Mouse (Mus musculus) CH12.LX (cell line): Measurements from ENCODE around the gene Abr. TPM values are rescaled to one million over a fixed set of nuclear protein-coding genes. Genes with fewer than 3 reads are reported as not detected.

Source experiments
- DNase-seq: peaks from one replicate; pipeline ENCODE4 v3.0.0-alpha.2; 2013; ENCODE audit errors: extremely low read depth
- H3K27ac ChIP-seq: 2 replicates; pipeline ENCODE4 v1.5.1; 2012; ENCODE audit warnings: low read depth, mild to moderate bottlenecking, control low read depth, moderate library complexity; ENCODE audit not compliant: insufficient read depth
- H3K27me3 ChIP-seq: replicated peaks from 2 replicates; pipeline ENCODE3; 2012; ENCODE audit warnings: inconsistent platforms
- H3K36me3 ChIP-seq, 2 experiments: replicated peaks in 1 of 2; 2 replicates each; pipeline versions ENCODE3 to v1.6.1; 2012; ENCODE audit warnings: inconsistent platforms in 1 of 2, low read length in 1 of 2, mild to moderate bottlenecking in 1 of 2, mixed read lengths in 1 of 2, moderate library complexity in 1 of 2; ENCODE audit not compliant: control insufficient read depth in 1 of 2, insufficient read depth in 1 of 2
- H3K4me1 ChIP-seq, 2 experiments: 2 replicates each; pipeline ENCODE4 v1.6.1; 2012; ENCODE audit warnings: inconsistent platforms in 1 of 2, moderate library complexity in 1 of 2; ENCODE audit not compliant: insufficient read depth in 2 of 2, control insufficient read depth in 1 of 2
- H3K4me2 ChIP-seq: 2 replicates; pipeline ENCODE4 v1.6.1; 2012; ENCODE audit warnings: low read depth, mild to moderate bottlenecking, control low read depth; ENCODE audit not compliant: poor library complexity, insufficient read depth, severe bottlenecking
- H3K4me3 ChIP-seq, 3 experiments: fragments of 150-350 bp in 1 of 3; sonication (generic) in 1 of 3; replicated peaks in 1 of 3; 2 replicates each; pipeline versions ENCODE3 to v1.5.1; 2011 to 2012; ENCODE audit warnings: low read depth in 2 of 3, low read length in 2 of 3, mild to moderate bottlenecking in 2 of 3, moderate library complexity in 2 of 3, control low read depth in 1 of 3, improper control_type of control experiment in 1 of 3, inconsistent platforms in 1 of 3, mixed read lengths in 1 of 3; ENCODE audit not compliant: poor library complexity in 1 of 3
- H3K79me2 ChIP-seq: replicated peaks from 2 replicates; pipeline ENCODE4 v1.6.1; 2012; ENCODE audit warnings: mild to moderate bottlenecking, moderate library complexity; ENCODE audit not compliant: control insufficient read depth, poor library complexity, insufficient read depth, severe bottlenecking; ENCODE audit errors: extremely low read depth
- H3K9ac ChIP-seq: 2 replicates; pipeline ENCODE4 v1.6.1; 2012; ENCODE audit warnings: low read depth, mild to moderate bottlenecking, control low read depth, moderate library complexity; ENCODE audit not compliant: insufficient read depth
- H3K9me3 ChIP-seq: replicated peaks from 2 replicates; pipeline ENCODE3; 2012; ENCODE audit warnings: low read length, inconsistent platforms, mixed read lengths
- BHLHE40 ChIP-seq: IDR thresholded peaks from 2 replicates; pipeline ENCODE4 v1.6.1; 2011; ENCODE audit warnings: mild to moderate bottlenecking, low read depth, low read length, improper control_type of control experiment
- CHD1 ChIP-seq: IDR thresholded peaks from 2 replicates; pipeline ENCODE4 v1.6.1; 2012; ENCODE audit warnings: low read depth, low read length, improper control_type of control experiment, inconsistent platforms
- CHD2 ChIP-seq: IDR thresholded peaks from 2 replicates; pipeline ENCODE4 v1.6.1; 2011; ENCODE audit warnings: low read length, improper control_type of control experiment
- ELF1 ChIP-seq: IDR thresholded peaks from 2 replicates; pipeline ENCODE4 v1.6.1; 2014; ENCODE audit warnings: low read depth, mild to moderate bottlenecking, inconsistent platforms, low read length, improper control_type of control experiment
- EP300 ChIP-seq: IDR thresholded peaks from 2 replicates; pipeline ENCODE4 v1.6.1; 2011; ENCODE audit warnings: low read length, improper control_type of control experiment
- ETS1 ChIP-seq: conservative IDR thresholded peaks from 2 replicates; pipeline ENCODE4 v1.6.1; 2012; ENCODE audit warnings: low read depth, mild to moderate bottlenecking, inconsistent platforms, low read length, improper control_type of control experiment, moderate library complexity
- GABPA ChIP-seq: IDR thresholded peaks from 2 replicates; pipeline ENCODE4 v1.6.1; 2012; ENCODE audit warnings: low read depth, low read length, improper control_type of control experiment, inconsistent platforms; ENCODE audit not compliant: insufficient replicate concordance
- HCFC1 ChIP-seq: IDR thresholded peaks from 2 replicates; pipeline ENCODE4 v1.6.1; 2012; ENCODE audit warnings: low read depth, mild to moderate bottlenecking, inconsistent platforms, low read length, improper control_type of control experiment
- JUND ChIP-seq: conservative IDR thresholded peaks from 2 replicates; pipeline ENCODE4 v1.6.1; 2011; ENCODE audit warnings: low read depth, low read length, improper control_type of control experiment
- KAT2A ChIP-seq: IDR thresholded peaks from 2 replicates; pipeline ENCODE4 v1.6.1; 2012; ENCODE audit warnings: low read length, improper control_type of control experiment, inconsistent platforms; ENCODE audit not compliant: insufficient replicate concordance
- MAFK ChIP-seq: IDR thresholded peaks from 2 replicates; pipeline ENCODE4 v1.6.1; 2011; ENCODE audit warnings: low read length, improper control_type of control experiment; ENCODE audit not compliant: insufficient replicate concordance
- MAX ChIP-seq: IDR thresholded peaks from 2 replicates; pipeline ENCODE4 v1.6.1; 2011; ENCODE audit warnings: low read length, improper control_type of control experiment
- MAZ ChIP-seq: IDR thresholded peaks from 2 replicates; pipeline ENCODE4 v1.6.1; 2012; ENCODE audit warnings: low read depth, mild to moderate bottlenecking, inconsistent platforms, low read length, improper control_type of control experiment, moderate library complexity
- MEF2A ChIP-seq: IDR thresholded peaks from 2 replicates; pipeline ENCODE4 v1.6.1; 2014; ENCODE audit warnings: low read depth, mild to moderate bottlenecking, inconsistent platforms, low read length, improper control_type of control experiment, borderline replicate concordance
- MXI1 ChIP-seq: IDR thresholded peaks from 2 replicates; pipeline ENCODE4 v1.6.1; 2011; ENCODE audit warnings: mild to moderate bottlenecking, low read depth, low read length, improper control_type of control experiment
- NELFE ChIP-seq: IDR thresholded peaks from 2 replicates; pipeline ENCODE4 v1.6.1; 2011; ENCODE audit warnings: low read depth, low read length, improper control_type of control experiment
- NRF1 ChIP-seq: IDR thresholded peaks from 2 replicates; pipeline ENCODE4 v1.6.1; 2014; ENCODE audit warnings: low read depth, mild to moderate bottlenecking, inconsistent platforms, low read length, improper control_type of control experiment, moderate library complexity
- PAX5 ChIP-seq: IDR thresholded peaks from 2 replicates; pipeline ENCODE4 v1.6.1; 2012; ENCODE audit warnings: low read length, inconsistent platforms, mixed read lengths
- POLR2A ChIP-seq: IDR thresholded peaks from 2 replicates; pipeline ENCODE4 v1.6.1; 2011; ENCODE audit warnings: low read depth, mild to moderate bottlenecking, improper control_type of control experiment, low read length
- POLR2AphosphoS2 ChIP-seq: IDR thresholded peaks from 2 replicates; pipeline ENCODE4 v1.6.1; 2011; ENCODE audit warnings: low read depth, low read length, improper control_type of control experiment
- RAD21 ChIP-seq: IDR thresholded peaks from 2 replicates; pipeline ENCODE4 v1.6.1; 2011; ENCODE audit warnings: low read depth, mild to moderate bottlenecking, low read length, improper control_type of control experiment, moderate library complexity
- RCOR1 ChIP-seq: conservative IDR thresholded peaks from 2 replicates; pipeline ENCODE4 v1.6.1; 2012; ENCODE audit warnings: low read depth, mild to moderate bottlenecking, inconsistent platforms, low read length, improper control_type of control experiment
- SIN3A ChIP-seq: IDR thresholded peaks from 2 replicates; pipeline ENCODE4 v1.6.1; 2012; ENCODE audit warnings: low read length, improper control_type of control experiment, inconsistent platforms
- TBP ChIP-seq: conservative IDR thresholded peaks from 2 replicates; pipeline ENCODE4 v1.6.1; 2011; ENCODE audit warnings: low read depth, low read length, improper control_type of control experiment
- UBTF ChIP-seq: IDR thresholded peaks from 2 replicates; pipeline ENCODE4 v1.6.1; 2012; ENCODE audit warnings: low read depth, mild to moderate bottlenecking, inconsistent platforms, low read length, improper control_type of control experiment, moderate library complexity
- ZC3H11A ChIP-seq: IDR thresholded peaks from 2 replicates; pipeline ENCODE4 v1.6.1; 2012; ENCODE audit warnings: low read depth, mild to moderate bottlenecking, inconsistent platforms, low read length, improper control_type of control experiment
- ZKSCAN1 ChIP-seq: IDR thresholded peaks from 2 replicates; pipeline ENCODE4 v1.6.1; 2012; ENCODE audit warnings: low read depth, inconsistent platforms, low read length, improper control_type of control experiment, borderline replicate concordance
- ZMIZ1 ChIP-seq: IDR thresholded peaks from 2 replicates; pipeline ENCODE4 v1.6.1; 2012; ENCODE audit warnings: low read depth, mild to moderate bottlenecking, inconsistent platforms, low read length, improper control_type of control experiment
- dilution Hi-C: fragments of 300-500 bp; cut with MboI; formaldehyde crosslinking; loops from 2 replicates; pipeline ENCODE4 v1.14.3; 2020; ENCODE audit warnings: low sequenced_read_pairs; ENCODE audit not compliant: extremely low pct_unique_long_range_greater_than_20kb, extremely low pct_ligation_motif_present
- in situ Hi-C: fragments of 300-500 bp; cut with MboI; formaldehyde crosslinking; loops from 3 replicates; pipeline ENCODE4 v1.14.3; 2019; ENCODE audit warnings: low sequenced_read_pairs, low pct_ligation_motif_present, low pct_unique_long_range_greater_than_20kb, mixed read lengths
- polyA plus RNA-seq: library from polyadenylated mRNA; unstranded; fragments of >175 nt; gene quantifications from 2 replicates; pipeline ENCODE4 v1.2.1, GENCODE M21; 2012; ENCODE audit warnings: low read depth; ENCODE audit not compliant: insufficient read length
- total RNA-seq, 2 experiments: library from RNA; depleted of rRNA; stranded (reverse); fragments of 300-350 nt in 1 of 2; fragments of >200 nt in 1 of 2; gene quantifications; 2 replicates each; pipeline ENCODE4 v1.2.3; 2012 to 2014

Gene Abr
- total and polyA plus RNA-seq, 3 experiments: 21.0 to 49.5 (median 37.4) TPM

DNA sequence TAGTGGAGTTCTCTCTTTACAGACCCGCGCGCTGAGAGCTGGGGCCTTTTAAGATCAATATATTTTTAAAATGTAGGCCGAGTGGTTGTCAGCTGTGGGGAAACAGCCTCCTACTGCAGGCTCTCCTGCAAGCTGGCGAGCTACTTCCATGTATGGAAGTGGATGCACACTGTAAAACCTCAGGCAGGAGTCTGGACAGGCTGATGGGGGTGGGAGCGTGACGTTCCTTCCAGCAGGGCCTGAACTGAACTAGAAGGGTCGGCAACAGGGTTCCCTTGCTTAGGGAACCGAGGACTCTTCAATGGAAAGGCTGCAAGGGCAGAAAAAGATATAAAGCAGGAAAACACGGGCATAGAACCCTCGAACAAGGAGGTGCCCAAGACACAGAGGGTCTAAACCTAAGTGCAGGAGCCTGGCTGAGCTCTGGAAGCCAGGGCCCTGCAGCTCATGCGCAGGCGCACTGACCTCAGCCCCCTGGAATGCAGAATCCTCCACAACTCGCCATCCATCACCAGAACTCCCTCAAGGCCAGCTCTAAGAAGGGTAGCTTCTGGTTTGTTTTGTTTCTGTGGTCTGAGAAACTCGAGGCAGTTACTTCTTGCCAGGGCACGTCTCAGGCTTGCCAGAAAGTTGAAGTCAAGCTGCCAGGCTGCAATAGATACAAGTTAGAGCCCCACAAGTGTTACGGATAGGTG is 247.5 kb downstream of the Abr start:
- dilution Hi-C loops: no loop called here

DNA sequence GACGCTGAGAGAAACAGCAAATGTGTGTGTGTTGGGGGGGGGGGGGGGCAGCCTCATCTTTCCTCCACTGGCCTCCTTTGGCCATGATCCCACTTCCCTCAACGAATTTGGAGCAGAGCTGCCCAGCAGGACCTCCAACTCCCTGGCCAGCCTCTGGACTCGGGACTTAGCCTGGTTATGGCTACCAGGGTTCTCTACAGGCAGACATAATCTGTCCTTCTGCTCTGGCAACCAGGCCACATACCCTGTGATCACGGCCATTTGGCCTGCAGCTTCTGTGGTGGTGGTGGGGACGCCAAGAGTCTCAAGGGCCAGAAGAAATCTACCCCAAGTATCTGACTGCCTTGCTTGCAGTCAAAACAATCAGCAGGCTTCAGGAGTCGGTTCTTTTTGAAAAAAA is 249.6 kb downstream of the Abr start:
- in situ Hi-C loops: no loop called here

More for the DNA sequence above, 247.5 kb downstream of the Abr start:
- Histone ChIP-seq H3K27ac (no peak overlapping the region), H3K9ac (no peak overlapping the region), H3K79me2 (no peaks in the 10 kb centered on the region), H3K36me3 (peaks cover 0 to 4% of the 10 kb centered on the region in 2 experiments), H3K9me3 (no peaks in the 10 kb centered on the region), H3K4me2 (no peak overlapping the region), H3K4me3 (no peak overlapping the region), H3K27me3 (no peaks in the 10 kb centered on the region), H3K4me1 (no peaks in the 10 kb centered on the region)
- TF ChIP-seq RCOR1 (no peak), MAX (no peak), JUND (no peak), TBP (no peak), MAFK (no peak)
- in situ Hi-C loops: no loop called here
- no peak for DNase-seq

GRCm38 (mm10) chr11:76372120-76372519 is 250.0 kb downstream of the Abr start:
- no peaks in the 10 kb centered on the region for H3K4me1 ChIP-seq
- H3K27me3 ChIP-seq: no peaks in the 10 kb centered on the region
- no peak overlapping the region for H3K4me2 ChIP-seq
- no peak overlapping the region for H3K4me3 ChIP-seq
- in situ Hi-C loops (no loop called here), dilution Hi-C loops (no loop called here)
- no peaks in the 10 kb centered on the region for H3K9me3 ChIP-seq
- H3K36me3 ChIP-seq: peaks cover 0 to 4% of the 10 kb centered on the region in 2 experiments
- TF ChIP-seq ZMIZ1 (no peak), ELF1 (no peak), UBTF (no peak), BHLHE40 (no peak), POLR2A (no peak), KAT2A (no peak), ZC3H11A (no peak), ETS1 (no peak), NRF1 (no peak), EP300 (no peak), GABPA (no peak), POLR2AphosphoS2 (no peak), MAX (no peak), CHD2 (no peak), TBP (no peak)
- TF ChIP-seq, all 38 proteins: peak for 0
- H3K79me2 ChIP-seq: no peaks in the 10 kb centered on the region
- H3K9ac ChIP-seq: no peak overlapping the region
- DNase-seq: no peak
- no peak overlapping the region for H3K27ac ChIP-seq

More for the DNA sequence above, 249.6 kb downstream of the Abr start:
- dilution Hi-C loops: no loop called here
- H3K4me2 ChIP-seq: no peak overlapping the region
- H3K27me3 ChIP-seq: no peaks in the 10 kb centered on the region
- no peaks in the 10 kb centered on the region for H3K79me2 ChIP-seq
- TF ChIP-seq KAT2A (no peak), UBTF (no peak), RAD21 (no peak), GABPA (no peak), NRF1 (no peak), MEF2A (no peak), JUND (no peak), ETS1 (no peak), SIN3A (no peak), HCFC1 (no peak), CHD1 (no peak), ZKSCAN1 (no peak), RCOR1 (no peak), NELFE (no peak), MXI1 (no peak), MAZ (no peak), PAX5 (no peak)
- no peak overlapping the region for H3K9ac ChIP-seq
- no peak for DNase-seq
- no peaks in the 10 kb centered on the region for H3K9me3 ChIP-seq
- peaks cover 0 to 4% of the 10 kb centered on the region in 2 experiments for H3K36me3 ChIP-seq
- no peak overlapping the region for H3K27ac ChIP-seq
- H3K4me1 ChIP-seq: no peaks in the 10 kb centered on the region
- H3K4me3 ChIP-seq: no peak overlapping the region
